Mouse (Mus musculus) T-cell, adult 2 months (primary cell): ENCODE results near the gene Gm10944.

Source experiments
- DNase-seq: peaks from one replicate; pipeline ENCODE4 v3.0.0; 2022; ENCODE audit warnings: low spot score

Gm10944 gene

DNA sequence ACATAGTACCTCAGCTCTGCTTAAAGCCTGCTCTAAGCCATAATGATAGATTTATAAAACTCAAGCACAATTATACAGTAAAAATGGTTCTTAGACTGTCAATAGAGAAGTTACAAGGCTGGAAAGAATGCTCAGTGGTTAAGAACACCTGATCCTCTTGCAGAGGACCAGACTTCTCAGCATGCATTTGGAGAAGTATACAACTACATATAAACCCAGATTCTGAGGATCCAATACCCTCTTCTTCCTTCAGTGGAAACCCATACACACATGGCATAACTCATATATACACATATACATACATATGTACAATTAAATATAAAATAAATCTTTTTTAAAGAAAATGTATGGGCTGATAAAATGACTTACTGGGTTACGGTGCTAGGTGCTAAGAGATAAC, at the start of gene Gm10944:
Gene Gm10944, plus strand, starts transcription at position 301 of the 400 bp plus-strand sequence.
- no peak for DNase-seq

- DNase-seq = no peak
Measured at GRCm38 (mm10) chr10:10655991-10656390, 25.2 kb upstream of the Gm10944 start.

DNA sequence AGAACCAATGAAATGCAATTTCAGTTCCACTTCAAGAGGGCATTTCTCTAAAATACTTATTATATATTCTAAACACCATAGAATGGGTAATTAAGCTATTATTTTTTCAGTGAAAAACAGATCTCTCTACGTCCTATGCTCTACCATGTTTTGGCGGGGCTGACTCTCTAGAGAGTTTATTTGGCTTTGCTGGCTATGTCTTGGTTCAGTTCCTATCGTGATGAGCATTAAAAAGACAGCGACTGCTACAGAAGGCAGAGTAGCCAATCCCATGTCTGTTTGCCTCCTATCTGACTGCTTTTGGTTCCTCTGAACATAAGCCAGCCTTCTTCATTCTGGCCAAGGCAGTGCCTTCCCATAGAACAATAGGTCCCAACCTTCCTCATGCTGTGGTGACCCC, 24.5 kb upstream of the Gm10944 start:
- DNase-seq = no peak

GRCm38 (mm10) chr10:10659161-10659560, 22.0 kb upstream of the Gm10944 start:
- DNase-seq = no peak

- no peak for DNase-seq
Measured at GRCm38 (mm10) chr10:10659976-10660375, 21.2 kb upstream of the Gm10944 start.

DNA sequence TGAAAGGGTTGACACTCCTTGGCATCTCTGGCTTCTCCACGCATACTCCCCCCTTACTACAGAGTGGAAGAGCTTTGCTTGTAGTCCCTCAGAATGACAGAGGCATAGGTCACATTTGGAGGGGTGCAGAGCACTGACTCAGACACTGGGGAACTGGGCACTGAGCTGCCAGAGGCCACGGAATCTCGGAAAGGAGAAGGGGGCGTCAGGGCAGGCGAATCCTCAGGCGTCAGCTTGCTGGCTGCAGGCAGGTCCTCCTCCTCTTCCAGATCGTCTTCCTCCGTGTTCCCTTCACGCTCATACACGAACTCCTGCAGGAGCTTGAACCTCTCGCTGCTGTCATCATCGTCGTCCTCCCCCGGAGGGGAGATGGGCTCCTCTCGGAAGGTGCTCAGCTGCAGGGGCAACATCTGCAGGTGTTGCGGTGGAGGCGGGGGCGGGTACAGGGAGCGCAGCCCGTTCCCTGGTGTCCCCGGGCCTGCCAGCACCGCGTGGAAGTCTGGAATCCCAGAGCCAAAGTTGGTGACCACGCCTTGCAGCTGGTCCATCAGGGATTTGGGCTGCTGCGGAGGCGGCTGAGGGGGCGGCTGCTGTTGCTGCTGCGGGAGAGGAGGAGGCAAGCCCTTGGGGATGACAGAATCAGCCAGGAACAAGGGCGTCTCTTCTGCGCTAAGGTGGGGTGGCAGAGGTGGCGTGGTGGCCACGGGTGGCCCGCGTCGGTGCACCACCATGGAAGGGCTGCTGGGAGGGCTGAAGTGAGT, 7.9 kb downstream of the Gm10944 start:
- no peak for DNase-seq

- DNase-seq = no peak
Measured at GRCm38 (mm10) chr10:10689668-10690223, 8.6 kb downstream of the Gm10944 start.

GRCm38 (mm10) chr10:10697497-10697896, 16.3 kb downstream of the Gm10944 start:
- DNase-seq = no peak

DNA sequence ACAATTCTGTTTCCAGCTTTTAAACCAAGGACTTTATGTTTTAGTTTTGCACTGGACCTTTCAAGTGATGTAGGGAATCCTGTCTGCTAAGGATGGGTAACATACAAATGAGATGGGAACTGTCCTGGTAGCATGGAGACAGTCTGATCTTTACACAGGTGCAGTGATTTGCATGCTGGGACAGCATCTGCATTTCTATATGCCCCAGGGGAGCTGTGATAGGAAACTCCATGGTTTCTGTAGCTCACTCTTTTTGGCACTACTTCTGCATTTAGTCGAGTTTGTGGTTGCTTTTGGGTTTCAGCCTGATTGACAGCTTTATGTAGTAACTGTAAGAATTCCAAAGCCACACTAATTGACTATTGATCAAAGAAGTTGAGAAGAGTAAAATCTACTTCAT, 19.8 kb downstream of the Gm10944 start:
- DNase-seq = no peak

DNA sequence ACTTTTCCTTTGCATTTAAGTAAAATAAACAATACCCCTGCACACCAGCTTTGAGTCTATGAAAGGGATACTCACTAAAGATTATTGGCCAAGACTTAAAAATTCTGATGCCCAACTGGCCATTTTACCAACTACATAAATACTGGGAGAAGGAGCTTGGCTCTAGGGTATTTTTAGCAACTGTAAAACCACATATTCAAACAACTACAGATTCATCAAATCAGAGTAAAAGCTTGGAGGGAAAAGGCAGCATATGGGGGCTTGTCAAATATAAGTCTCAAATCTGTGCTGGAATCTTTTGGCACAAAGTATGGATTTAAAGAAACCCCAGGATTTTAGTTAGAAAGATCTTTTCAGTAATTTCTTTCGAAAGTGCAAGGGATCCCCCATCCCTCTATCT, 20.2 kb downstream of the Gm10944 start:
- DNase-seq = no peak

DNA sequence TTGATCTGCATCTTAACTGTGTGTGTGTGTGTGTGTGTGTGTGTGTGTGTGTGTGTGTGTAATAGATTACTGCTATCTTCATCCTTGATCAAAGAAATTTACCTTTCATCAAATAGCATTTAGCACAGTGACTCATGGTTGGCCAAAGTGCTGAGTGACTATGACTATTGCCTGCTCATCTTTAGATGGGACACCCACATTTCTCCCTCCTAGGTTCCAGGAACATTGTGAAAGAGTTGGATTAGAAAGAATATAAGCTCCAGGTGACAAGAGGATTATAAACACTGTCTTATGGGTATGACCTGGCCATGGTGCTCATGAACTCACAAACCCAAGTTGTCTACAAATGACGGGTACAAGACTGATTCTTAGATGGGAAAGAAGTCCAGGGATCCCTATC, 26.9 kb downstream of the Gm10944 start:
- DNase-seq = no peak

DNA sequence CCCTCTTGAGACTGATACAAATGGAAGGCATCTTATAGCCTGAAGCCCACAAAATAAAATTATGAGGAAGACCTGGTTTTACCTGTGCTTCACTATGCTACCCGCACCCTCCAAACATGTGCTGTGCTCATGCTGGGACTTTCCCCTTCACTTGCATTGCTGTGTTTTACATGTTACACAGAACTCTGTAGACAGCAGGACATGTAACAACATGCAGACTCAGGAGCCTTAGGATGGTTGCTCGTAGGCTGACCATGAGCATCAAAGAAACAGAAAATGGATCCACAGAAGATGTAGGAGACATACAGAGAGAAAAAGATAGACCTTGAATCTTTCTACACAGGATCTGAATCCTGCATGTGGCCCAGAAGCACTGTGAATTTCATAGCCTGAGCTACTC, 29.2 kb downstream of the Gm10944 start:
- no peak for DNase-seq

DNA sequence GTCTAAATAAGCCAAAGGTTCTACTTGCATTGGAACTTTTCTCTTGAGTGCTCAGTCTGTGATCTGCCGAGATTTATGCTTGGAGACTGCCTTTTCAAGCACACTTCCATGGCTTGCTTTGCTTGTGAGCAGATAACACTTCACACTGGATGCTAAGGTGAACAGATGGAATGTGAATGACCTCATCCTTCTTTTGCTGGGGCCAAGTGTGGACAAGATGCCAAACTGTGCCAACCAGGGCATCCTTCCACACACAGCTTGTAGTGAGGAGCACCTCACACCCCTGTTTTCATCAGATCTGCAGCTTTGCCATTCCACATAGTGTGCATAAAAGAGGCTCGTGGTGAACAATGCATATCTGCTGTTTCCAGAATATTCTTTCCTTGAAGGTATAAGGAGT, 29.7 kb downstream of the Gm10944 start:
- DNase-seq = no peak

GRCm38 (mm10) chr10:10726501-10726900, 45.4 kb downstream of the Gm10944 start:
- DNase-seq = no peak
